Mouse (Mus musculus): ENCODE measurements around the gene Srgap2. TPM values are rescaled to one million over a fixed set of nuclear protein-coding genes. Genes with fewer than 3 reads are reported as not detected.
"Not testable (repeated sequence)": the region's sequence is repeated elsewhere in the genome, so short reads cannot be mapped to it uniquely, and the experiment has no call there.

The Srgap2 gene
- total RNA-seq, 2 experiments from 2014 or later = 125 to 129 TPM

- DNase-seq (ENCODE audit: low spot score in 2 of 2) = not testable (repeated sequence)
These were observed 274.5 kb downstream of the Srgap2 start for GRCm38 (mm10) chr1:131252516-131253250.

GRCm38 (mm10) chr1:131246433-131247395 lies 280.4 kb downstream of the Srgap2 start:
- DNase-seq (ENCODE audit: low spot score in 2 of 2) = peak; percentile 39 to 57

GRCm38 (mm10) chr1:131245926-131246325 lies 281.2 kb downstream of the Srgap2 start:
- DNase-seq (ENCODE audit: low spot score in 2 of 2) = peak; percentile 60 to 68

GRCm38 (mm10) chr1:131245089-131245856 lies 281.9 kb downstream of the Srgap2 start, which contains the start of gene Rassf5:
Rassf5 (minus strand) TSS chr1:131245258.
- peak; percentile 61 to 72 for DNase-seq (ENCODE audit: low spot score in 2 of 2)

- DNase-seq (ENCODE audit: low spot score in 2 of 2) = no peak
These were observed 282.5 kb downstream of the Srgap2 start for GRCm38 (mm10) chr1:131244536-131245088.

- no peak for DNase-seq (ENCODE audit: low spot score in 2 of 2)
These were observed 284.2 kb downstream of the Srgap2 start for GRCm38 (mm10) chr1:131242956-131243355.

GRCm38 (mm10) chr1:131239576-131240193 lies 287.5 kb downstream of the Srgap2 start:
- no peak for DNase-seq (ENCODE audit: low spot score in 2 of 2)

GRCm38 (mm10) chr1:131238931-131239381 lies 288.2 kb downstream of the Srgap2 start:
- DNase-seq (ENCODE audit: low spot score in 2 of 2) = no peak

GRCm38 (mm10) chr1:131236077-131236476 lies 291.1 kb downstream of the Srgap2 start:
- no peak for DNase-seq (ENCODE audit: low spot score in 2 of 2)

Small RNA genes within 50 kb of the gene (microRNA-seq; reads per million reads assigned to microRNA genes)
- gene Gm24273 = 0 reads per million in 2 experiments

Other genes starting within 250 kb of the Srgap2 start
- gene Ikbke, start 247.7 kb downstream of the Srgap2 start, total RNA-seq (2021) = 1 to 10 TPM; 2.5 to 3.6 TPM
- 1 to 10 TPM; 1.5 to 1.7 TPM for gene Fam72a, start 551 bp upstream of the Srgap2 start, total RNA-seq (2021)
- under 1 TPM; 0.23 to 0.36 TPM for gene Avpr1b, start 71.9 kb upstream of the Srgap2 start, total RNA-seq (2021)
- under 1 TPM in 1 of 2 experiments, not detected in 1; 0.39 TPM for gene Ctse, start 111.0 kb upstream of the Srgap2 start, total RNA-seq (2021)
- 1 to 10 TPM; 1.7 to 2.8 TPM for gene Rab7b, start 161.3 kb upstream of the Srgap2 start, total RNA-seq (2021)
- under 1 TPM; 0.34 to 0.47 TPM for gene Slc26a9, start 216.7 kb upstream of the Srgap2 start, total RNA-seq (2021)